Mouse (Mus musculus) cerebellum, adult 2 months (tissue): ENCODE data around the gene Paqr7. TPM values are rescaled to one million over a fixed set of nuclear protein-coding genes. Genes with fewer than 3 reads are reported as not detected.

Source experiments
- DNase-seq, 2 experiments: peaks; one replicate each; pipeline ENCODE4 v3.0.0; 2021
- H3K27ac ChIP-seq: fragments of 200-500 bp; 2 replicates; pipeline ENCODE4 v1.5.1; 2012; ENCODE audit warnings: low read length, control low read depth, inconsistent platforms; ENCODE audit not compliant: insufficient read depth
- H3K27me3 ChIP-seq: fragments of 200-500 bp; 2 replicates; pipeline ENCODE4 v1.6.1; 2012; ENCODE audit warnings: inconsistent platforms, mild to moderate bottlenecking, low read length, moderate library complexity; ENCODE audit not compliant: control insufficient read depth, insufficient read depth
- H3K4me1 ChIP-seq: fragments of 200-500 bp; 2 replicates; pipeline ENCODE4 v1.6.1; 2011; ENCODE audit warnings: low read length; ENCODE audit not compliant: control insufficient read depth, insufficient read depth
- H3K4me3 ChIP-seq: fragments of 200-500 bp; replicated peaks from 2 replicates; pipeline ENCODE3; 2011; ENCODE audit warnings: mild to moderate bottlenecking, low read depth, low read length, control low read depth; ENCODE audit not compliant: insufficient read depth
- CTCF ChIP-seq: fragments of 200-500 bp; IDR thresholded peaks from 2 replicates; pipeline ENCODE4 v1.5.1; 2011; ENCODE audit warnings: low read depth, mild to moderate bottlenecking, control low read depth, low read length, moderate library complexity, borderline replicate concordance; ENCODE audit not compliant: insufficient read depth
- POLR2A ChIP-seq: fragments of 200-500 bp; IDR thresholded peaks from 2 replicates; pipeline ENCODE4 v1.6.1; 2011; ENCODE audit warnings: low read length, control low read depth, borderline replicate concordance; ENCODE audit not compliant: insufficient read depth
- WGBS: fragments of 180-500 bp; shearing (Covaris S2); methylation state at CpG from one replicate; pipeline ENCODE4 v1.1.7; 2018; 5-methylcytosine and 5-hydroxymethylcytosine counted together
- polyA plus RNA-seq: library from polyadenylated mRNA; depleted of rRNA; stranded (reverse); fragments of >200 nt; gene quantifications from 2 replicates; pipeline ENCODE4 v1.2.3, GENCODE M21; 2012

The Paqr7 gene
- polyA plus RNA-seq, 1 experiment: 99.2 TPM

DNA sequence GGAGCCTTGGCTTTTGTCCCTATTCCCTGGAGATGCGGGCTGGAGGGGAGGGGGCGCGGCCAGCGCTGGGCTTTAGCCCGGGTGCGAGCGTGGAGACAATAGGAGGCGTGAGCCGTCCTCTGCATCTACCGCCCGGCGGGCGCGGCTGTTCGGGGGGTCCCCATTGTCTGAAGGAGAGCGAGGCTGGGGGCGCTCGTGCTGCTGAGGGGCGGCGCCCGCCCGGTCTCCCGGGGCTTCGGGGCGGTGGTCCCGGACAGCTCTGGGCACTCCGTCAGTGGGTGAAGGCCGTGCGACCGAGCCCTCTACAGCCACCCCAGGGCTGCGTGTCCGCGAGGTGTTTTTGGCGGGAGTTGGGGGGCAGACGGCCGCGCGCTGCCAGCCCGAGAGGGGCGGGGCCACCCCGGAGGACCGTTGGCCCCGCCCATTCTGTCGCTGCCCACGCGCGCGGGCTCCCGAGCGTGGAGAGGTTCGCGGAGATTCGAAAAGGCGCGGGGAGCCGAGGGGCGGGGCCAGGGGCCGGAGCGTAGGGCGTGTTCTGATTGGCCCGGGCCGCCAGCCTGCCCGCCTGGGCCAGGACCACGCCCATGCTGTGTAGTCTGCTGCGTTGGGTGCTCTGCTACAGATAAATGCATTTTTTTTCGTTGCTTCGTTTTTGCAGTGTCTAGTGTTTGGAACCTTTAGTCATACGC, 27.8 kb upstream of the Paqr7 start:
- Histone ChIP-seq H3K27ac (no peak overlapping the region), H3K4me1 (no peaks in the 10 kb centered on the region)

DNA sequence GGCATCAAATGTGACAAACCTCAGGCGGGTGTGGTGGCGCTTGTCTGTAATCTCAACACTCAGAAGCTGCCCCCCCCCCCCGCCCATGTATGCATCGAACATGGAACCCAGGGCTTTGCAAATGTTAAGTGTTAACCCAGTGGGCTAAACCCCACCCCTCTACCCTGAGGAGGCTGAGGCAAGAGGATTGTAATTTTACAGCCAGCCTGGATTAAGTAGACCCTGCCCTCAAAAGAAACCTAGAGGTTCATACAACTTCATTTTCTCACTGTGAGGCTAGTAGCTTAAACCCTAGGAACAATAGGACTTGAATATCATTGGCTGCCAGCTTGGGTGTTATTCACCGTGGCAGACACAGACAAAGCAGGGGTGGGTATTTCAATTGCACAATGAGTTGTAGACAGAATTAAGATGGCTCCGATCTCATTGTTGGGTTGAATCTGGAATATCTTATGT, 27.1 kb upstream of the Paqr7 start:
- H3K27ac ChIP-seq: no peak overlapping the region
- H3K4me3 ChIP-seq: peak overlapping the region; percentile 66
- TF ChIP-seq CTCF (no peak), POLR2A (no peak)
- H3K4me1 ChIP-seq: no peaks in the 10 kb centered on the region
- WGBS: 4% methylated on average over 6 of the region's 6 CpGs
- no peaks in the 10 kb centered on the region for H3K27me3 ChIP-seq
- no peak for DNase-seq

More for the DNA sequence above, 27.8 kb upstream of the Paqr7 start:
- WGBS: 2% methylated on average over 68 of the region's 68 CpGs
- H3K27me3 ChIP-seq: no peaks in the 10 kb centered on the region
- DNase-seq: peak; percentile 95 to 96
- TF ChIP-seq CTCF (no peak), POLR2A (peak; percentile 15; the same call in 1 of the 2 replicates)
- peak overlapping the region; percentile 66 for H3K4me3 ChIP-seq

DNA sequence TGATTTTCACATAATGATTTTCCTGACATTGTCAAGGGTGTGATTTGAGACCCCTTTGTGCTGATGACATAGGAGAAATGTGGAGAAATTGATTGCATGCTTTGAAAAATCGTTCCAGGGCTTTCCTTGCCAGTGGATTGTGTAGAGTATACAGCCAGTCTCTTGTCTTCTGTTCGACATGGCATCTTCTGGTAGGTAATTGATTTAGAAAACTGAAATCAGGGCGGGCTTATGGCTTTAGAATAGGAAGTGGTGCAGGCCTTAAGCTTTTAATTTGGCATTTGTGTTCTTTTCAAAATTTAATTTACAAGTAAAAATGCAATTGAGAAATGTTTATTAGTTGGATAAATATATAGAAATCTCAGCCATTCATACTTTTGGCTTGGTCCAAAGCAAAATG, 26.5 kb upstream of the Paqr7 start:
- no peak overlapping the region for H3K27ac ChIP-seq
- H3K4me3 ChIP-seq: no peak overlapping the region
- DNase-seq: no peak
- no peaks in the 10 kb centered on the region for H3K27me3 ChIP-seq
- TF ChIP-seq CTCF (no peak), POLR2A (no peak)
- H3K4me1 ChIP-seq: no peaks in the 10 kb centered on the region
- WGBS: 48% methylated on average over 3 of the region's 3 CpGs

DNA sequence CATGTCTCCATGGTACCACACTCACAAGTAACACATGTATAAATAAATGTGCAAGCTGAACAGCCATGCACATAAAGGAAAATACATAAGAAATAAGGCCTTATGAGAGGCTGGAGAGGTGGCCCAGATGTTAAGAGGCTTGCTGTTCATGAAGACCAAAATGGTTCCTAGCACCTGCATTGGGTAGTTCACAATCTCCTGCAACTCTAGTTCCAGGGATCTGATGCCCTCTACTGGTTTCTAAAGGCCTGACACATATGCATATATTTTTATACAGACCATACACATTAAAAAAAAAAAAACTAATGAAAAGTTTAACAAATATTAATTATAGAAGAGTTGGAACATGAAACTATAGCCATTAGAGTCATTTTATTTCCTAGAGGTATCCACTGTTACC, 25.0 kb upstream of the Paqr7 start:
- Histone ChIP-seq H3K4me1 (no peaks in the 10 kb centered on the region; the same call in 1 of the 2 replicates), H3K27me3 (no peaks in the 10 kb centered on the region), H3K27ac (no peak overlapping the region), H3K4me3 (no peak overlapping the region)
- DNase-seq: no peak
- TF ChIP-seq CTCF: no peak
- no peak for TF ChIP-seq POLR2A

DNA sequence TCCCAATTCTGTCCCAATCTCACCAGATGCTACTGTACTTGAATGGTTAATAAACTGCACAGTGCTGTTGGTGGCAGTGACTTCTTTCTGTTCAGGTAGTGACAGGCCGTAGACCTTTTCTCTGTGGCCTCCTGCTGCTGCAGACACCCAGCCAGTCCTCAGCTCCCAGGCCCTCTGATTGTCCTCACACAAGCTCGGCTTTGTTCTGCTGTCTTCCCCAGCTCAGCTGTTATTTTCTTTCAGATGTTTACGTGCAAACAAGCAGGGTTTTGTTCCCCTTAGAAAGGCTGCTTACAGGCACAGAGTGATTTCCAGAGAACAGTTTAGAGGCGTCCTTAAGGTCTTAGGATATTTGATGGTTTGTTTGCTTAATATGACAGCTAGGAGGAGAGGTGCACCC, 22.7 kb upstream of the Paqr7 start:
- no peak for DNase-seq
- Histone ChIP-seq H3K4me1 (peaks cover 12% of the 10 kb centered on the region; the same call in 1 of the 2 replicates), H3K27me3 (no peaks in the 10 kb centered on the region), H3K27ac (peak overlapping the region; percentile 37; the same call in 1 of the 2 replicates), H3K4me3 (no peak overlapping the region)
- WGBS: 64% methylated on average over 4 of the region's 4 CpGs
- TF ChIP-seq CTCF (no peak), POLR2A (no peak)

DNA sequence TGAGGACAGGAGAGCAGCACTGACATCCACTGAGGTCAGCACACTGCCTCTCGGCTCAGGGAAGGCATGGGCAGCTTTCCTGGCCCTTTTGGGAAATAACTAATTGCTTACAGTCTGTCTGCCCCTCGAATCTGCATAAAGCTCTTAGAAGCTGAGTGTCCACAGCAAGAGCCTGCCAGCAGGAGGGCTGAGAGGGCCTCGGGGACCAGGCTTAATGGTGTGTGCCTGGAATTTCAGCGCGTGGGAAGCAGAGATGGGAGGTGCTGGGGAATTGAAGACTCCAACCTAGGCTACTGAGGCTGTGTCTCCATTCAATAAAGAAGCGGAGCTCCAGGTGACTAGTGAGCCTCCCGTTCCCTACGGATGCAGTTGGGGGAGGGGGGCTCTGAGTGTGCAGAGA, 22.3 kb upstream of the Paqr7 start:
- 53% methylated on average over 8 of the region's 8 CpGs for WGBS
- DNase-seq: no peak
- Histone ChIP-seq H3K4me1 (peaks cover 12% of the 10 kb centered on the region; the same call in 1 of the 2 replicates), H3K27me3 (no peaks in the 10 kb centered on the region), H3K4me3 (no peak overlapping the region), H3K27ac (peak overlapping the region; percentile 37; the same call in 1 of the 2 replicates)
- TF ChIP-seq CTCF (no peak), POLR2A (no peak)

DNA sequence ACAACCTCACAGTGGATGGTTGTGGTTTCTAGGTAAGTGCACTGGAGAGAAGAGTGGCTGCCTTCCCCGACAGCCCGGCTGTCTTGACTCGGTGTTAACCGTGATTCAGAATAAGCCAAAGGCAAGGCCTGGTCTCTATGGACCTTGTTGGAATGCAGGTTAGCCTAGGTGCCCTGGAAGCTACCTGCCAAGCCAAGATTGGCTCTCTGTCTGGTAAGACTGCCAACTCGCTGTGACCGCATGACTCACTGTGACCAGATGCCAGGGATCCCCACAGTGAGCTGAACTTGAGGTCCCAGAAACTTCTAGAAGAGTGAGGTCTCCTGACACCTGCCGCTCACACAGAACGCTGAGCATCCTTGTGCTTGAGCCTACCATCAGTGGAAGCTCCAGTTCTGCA, 19.6 kb upstream of the Paqr7 start:
- H3K27me3 ChIP-seq: no peaks in the 10 kb centered on the region
- WGBS: 32% methylated on average over 8 of the region's 8 CpGs
- H3K4me3 ChIP-seq: no peak overlapping the region
- peak overlapping the region; percentile 12; the same call in 1 of the 2 replicates for H3K27ac ChIP-seq
- peak; percentile 76 to 81 for DNase-seq
- TF ChIP-seq CTCF: no peak
- TF ChIP-seq POLR2A: no peak
- H3K4me1 ChIP-seq: peaks cover 15% of the 10 kb centered on the region

DNA sequence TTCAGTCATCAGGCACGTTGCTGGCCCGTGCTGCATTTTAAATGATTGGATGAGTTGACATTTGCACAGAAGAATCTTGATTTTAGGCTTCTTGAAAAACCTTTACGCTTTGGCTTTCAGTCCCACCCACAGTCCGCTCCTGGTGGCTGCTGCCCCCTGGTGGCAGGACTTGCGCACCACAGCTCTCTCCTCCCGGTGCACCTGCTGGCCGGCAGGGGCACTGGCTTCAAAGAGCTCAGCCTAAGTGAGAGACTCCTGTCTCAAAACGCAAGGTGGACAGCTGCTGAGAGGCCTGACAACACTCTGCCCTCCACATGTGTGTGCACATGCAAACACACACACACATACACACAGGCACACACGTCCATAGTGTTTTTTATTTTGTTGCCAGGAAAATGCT, 18.5 kb upstream of the Paqr7 start:
- Histone ChIP-seq H3K4me1 (peaks cover 23% of the 10 kb centered on the region), H3K27ac (no peak overlapping the region), H3K27me3 (no peaks in the 10 kb centered on the region), H3K4me3 (no peak overlapping the region)
- peak; percentile 92 to 99 for DNase-seq
- TF ChIP-seq POLR2A (no peak), CTCF (peak; percentile 100)
- 2% methylated on average over 9 of the region's 9 CpGs for WGBS
